Mouse (Mus musculus) liver, postnatal 0 days (tissue): ENCODE results near the gene Gng11. TPM values are rescaled to one million over a fixed set of nuclear protein-coding genes. Genes with fewer than 3 reads are reported as not detected.

ENCODE experiments used
- ATAC-seq: fragments of 200-750 bp; cut with Nextera tagmentation; 2 replicates; pipeline ENCODE4 v1.8.0; 2017; ENCODE audit warnings: mild to moderate bottlenecking, moderate library complexity
- DNase-seq: peaks from one replicate; pipeline ENCODE4 v3.0.0-alpha.2; 2016
- H3K27ac ChIP-seq: fragments of 300-500 bp; sonication (generic); 2 replicates; pipeline ENCODE4 v1.5.1; 2014; ENCODE audit warnings: antibody characterized with exemption, moderate library complexity, mild to moderate bottlenecking, low read depth
- H3K27me3 ChIP-seq: fragments of 300-500 bp; sonication (generic); 2 replicates; pipeline ENCODE4 v1.6.1; 2014; ENCODE audit warnings: low read length, control low read depth, mixed read lengths; ENCODE audit not compliant: insufficient read depth
- H3K36me3 ChIP-seq: fragments of 300-500 bp; sonication (generic); replicated peaks from 2 replicates; pipeline ENCODE4 v1.6.1; 2014; ENCODE audit warnings: mild to moderate bottlenecking, control low read depth, low read length, moderate library complexity, mixed read lengths; ENCODE audit not compliant: insufficient read depth
- H3K4me1 ChIP-seq: fragments of 300-500 bp; sonication (generic); 2 replicates; pipeline ENCODE4 v1.6.1; 2014; ENCODE audit warnings: antibody characterized with exemption, mild to moderate bottlenecking, control low read depth; ENCODE audit not compliant: insufficient read depth
- H3K4me2 ChIP-seq: fragments of 300-500 bp; sonication (generic); 2 replicates; pipeline ENCODE4 v1.6.1; 2014; ENCODE audit warnings: low read depth, mild to moderate bottlenecking, low read length, moderate library complexity, mixed read lengths
- H3K4me3 ChIP-seq: fragments of 300-500 bp; sonication (generic); 2 replicates; pipeline ENCODE4 v1.5.1; 2014; ENCODE audit warnings: low read depth, low read length
- H3K9ac ChIP-seq: fragments of 300-500 bp; sonication (generic); replicated peaks from 2 replicates; pipeline ENCODE4 v1.6.1; 2014; ENCODE audit warnings: mild to moderate bottlenecking, moderate library complexity
- H3K9me3 ChIP-seq: fragments of 300-500 bp; sonication (generic); 2 replicates; pipeline ENCODE4 v1.6.1; 2016; ENCODE audit warnings: mild to moderate bottlenecking, control low read depth, low read length, mixed read lengths
- CTCF ChIP-seq: sonication (generic); IDR thresholded peaks from 2 replicates; pipeline ENCODE4 v1.5.1; 2016; ENCODE audit warnings: antibody characterized with exemption, low read depth
- EP300 ChIP-seq: IDR thresholded peaks from 2 replicates; pipeline ENCODE4 v1.6.1; 2016; ENCODE audit warnings: antibody characterized with exemption, low read depth, mild to moderate bottlenecking
- WGBS: fragments of 180-500 bp; shearing (Covaris S2); extraction: QIAGEN DNeasy Blood & Tissue Kit; methylation state at CpG from one replicate; pipeline ENCODE4 v1.1.7; 2014; ENCODE audit not compliant: insufficient replicate concordance; 5-methylcytosine and 5-hydroxymethylcytosine counted together
- polyA plus RNA-seq: library from polyadenylated mRNA; unstranded; fragments of >200 nt; fragmentation: Nextera tagmentation; extraction: Ambion mirVana; gene quantifications from 2 replicates; pipeline ENCODE4 v1.2.1, GENCODE M21; 2015

Gene Gng11
- 36.9 and 38.8 TPM in 2 replicates for polyA plus RNA-seq

- peaks cover 13% of the 10 kb centered on the region for H3K4me1 ChIP-seq
- WGBS: under 1% methylated on average over 19 of the region's 19 CpGs
- ATAC-seq (peak; percentile 76), DNase-seq (peak; percentile 66)
- H3K4me3 ChIP-seq: peak within 1 kb of the TSS; percentile 60
- H3K27ac ChIP-seq: peak within 1 kb of the TSS; percentile 89
- peak within 1 kb of the TSS; percentile 70 for H3K9ac ChIP-seq
- H3K36me3 ChIP-seq: 0 out of 2 replicates have a peak, but pooled peaks cover 2% of the 10 kb centered on the region
- H3K27me3 ChIP-seq: no peaks in the 10 kb centered on the region
- H3K9me3 ChIP-seq: no peaks in the 10 kb centered on the region
- no peak for TF ChIP-seq CTCF
- TF ChIP-seq EP300: no peak
- peak within 1 kb of the TSS; percentile 82 for H3K4me2 ChIP-seq
These were observed at the start of gene Gng11 for GRCm38 (mm10) chr6:4003890-4004306. TSS of gene Gng11 (plus strand) at chr6:4003904.

GRCm38 (mm10) chr6:3954969-3955368 is 48.7 kb upstream of the Gng11 start:
- Histone ChIP-seq H3K27ac (no peak overlapping the region), H3K9me3 (no peaks in the 10 kb centered on the region), H3K4me1 (no peaks in the 10 kb centered on the region), H3K4me2 (no peak overlapping the region), H3K9ac (no peak overlapping the region), H3K36me3 (no peaks in the 10 kb centered on the region), H3K27me3 (no peaks in the 10 kb centered on the region), H3K4me3 (no peak overlapping the region)
- WGBS: 68% methylated on average over 4 of the region's 4 CpGs
- DNase-seq (no peak), ATAC-seq (no peak)
- TF ChIP-seq CTCF: no peak
- no peak for TF ChIP-seq EP300

GRCm38 (mm10) chr6:3967676-3968626 is 35.8 kb upstream of the Gng11 start:
- ATAC-seq: no peak
- Histone ChIP-seq H3K4me3 (peak overlapping the region; percentile 32), H3K27me3 (no peaks in the 10 kb centered on the region), H3K9ac (no peak overlapping the region), H3K9me3 (no peaks in the 10 kb centered on the region), H3K27ac (no peak overlapping the region), H3K4me2 (peak overlapping the region; percentile 66), H3K36me3 (no peaks in the 10 kb centered on the region), H3K4me1 (peaks cover 7% of the 10 kb centered on the region; the same call in 1 of the 2 replicates)
- WGBS: 23% methylated on average over 31 of the region's 31 CpGs
- DNase-seq: peak; percentile 24
- TF ChIP-seq CTCF: no peak
- no peak for TF ChIP-seq EP300

- no peak overlapping the region for H3K27ac ChIP-seq
- no peaks in the 10 kb centered on the region for H3K36me3 ChIP-seq
- DNase-seq (no peak), ATAC-seq (peak; percentile 45; the same call in 1 of the 2 replicates)
- no peaks in the 10 kb centered on the region for H3K27me3 ChIP-seq
- H3K4me3 ChIP-seq: no peak overlapping the region
- WGBS: 45% methylated on average over 1 of the region's 1 CpGs
- H3K4me2 ChIP-seq: no peak overlapping the region
- H3K9me3 ChIP-seq: no peaks in the 10 kb centered on the region
- H3K9ac ChIP-seq: no peak overlapping the region
- peaks cover 5% of the 10 kb centered on the region; the same call in 1 of the 2 replicates for H3K4me1 ChIP-seq
- no peak for TF ChIP-seq EP300
- no peak for TF ChIP-seq CTCF
These were observed 30.0 kb upstream of the Gng11 start for GRCm38 (mm10) chr6:3973679-3974078.

GRCm38 (mm10) chr6:3982661-3983284 is 20.9 kb upstream of the Gng11 start:
- WGBS: 78% methylated on average over 5 of the region's 5 CpGs

GRCm38 (mm10) chr6:3988750-3989149 is 15.0 kb upstream of the Gng11 start, which contains the start of gene Tfpi2:
TSS of gene Tfpi2 (minus strand) at chr6:3988919.
- no peaks in the 10 kb centered on the region for H3K36me3 ChIP-seq
- no peak for DNase-seq
- TF ChIP-seq CTCF (no peak), EP300 (0 out of 2 replicates have a peak, but pooled peaks have one; percentile 26)
- WGBS: 52% methylated on average over 3 of the region's 3 CpGs
- 0 out of 2 replicates have a peak within 1 kb of the TSS, but pooled peaks have one; percentile 16 for H3K9ac ChIP-seq
- ATAC-seq: peak; percentile 99
- peak within 1 kb of the TSS; percentile 83 for H3K27ac ChIP-seq
- H3K4me3 ChIP-seq: peak within 1 kb of the TSS; percentile 38
- H3K4me2 ChIP-seq: peak within 1 kb of the TSS; percentile 53
- H3K27me3 ChIP-seq: no peaks in the 10 kb centered on the region
- 0 out of 2 replicates have a peak, but pooled peaks cover 3% of the 10 kb centered on the region for H3K4me1 ChIP-seq
- H3K9me3 ChIP-seq: no peaks in the 10 kb centered on the region

More at GRCm38 (mm10) chr6:3982661-3983284, 20.9 kb upstream of the Gng11 start:
- H3K9me3 ChIP-seq: no peaks in the 10 kb centered on the region
- H3K4me1 ChIP-seq: 0 out of 2 replicates have a peak, but pooled peaks cover 3% of the 10 kb centered on the region
- no peak overlapping the region for H3K9ac ChIP-seq
- DNase-seq: no peak
- no peak for TF ChIP-seq EP300
- TF ChIP-seq CTCF: no peak
- no peaks in the 10 kb centered on the region for H3K36me3 ChIP-seq
- ATAC-seq: no peak
- H3K27me3 ChIP-seq: no peaks in the 10 kb centered on the region
- no peak overlapping the region for H3K4me3 ChIP-seq
- no peak overlapping the region for H3K4me2 ChIP-seq
- no peak overlapping the region for H3K27ac ChIP-seq
